27 mouse cellular contexts compared by ENCODE assay signal in the genomic region with DNA sequence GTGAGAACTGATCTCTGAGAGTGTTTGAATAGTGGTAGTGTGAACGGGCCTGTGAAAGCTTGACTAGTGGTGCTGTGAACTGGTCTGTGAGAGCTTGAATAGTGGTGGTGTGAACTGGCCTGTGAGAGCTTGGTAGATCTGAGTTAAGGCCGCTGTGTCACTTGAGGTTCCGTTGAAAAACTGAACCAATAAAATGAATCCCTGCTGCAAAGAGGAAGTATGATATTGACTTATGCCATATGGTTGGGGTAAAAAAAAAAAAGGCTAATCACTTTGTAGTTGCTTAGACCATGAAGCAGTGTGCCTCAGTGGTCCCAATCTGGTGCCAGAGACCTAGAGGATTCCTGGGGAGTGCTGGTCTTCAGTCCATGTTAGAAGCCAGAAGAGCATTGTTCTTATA. TPM values are rescaled to one million over a fixed set of nuclear protein-coding genes. Genes with fewer than 3 reads are reported as not detected.
DNase-seq lines count a peak whose midpoint lies in the region; ATAC-seq and TF ChIP-seq lines count a peak whose summit lies in the region.
"Had no signal": no experiment of that assay in that cellular context is flagged by ENCODE, and none has a peak within 500 bp of the region (broad histone marks: within the 10 kb centered on the region; RNA-seq: fewer than 3 reads in every experiment).

No protein-coding gene starts in this region.

- peak; percentile 27; the same call in 1 of the 2 replicates for ATAC-seq in megakaryocyte progenitor cell, adult 5-6 weeks (replicated peaks; ENCODE audit: poor library complexity)
- ATAC-seq in heart, embryonic 11.5 days (replicated peaks; ENCODE audit: insufficient number of reproducible peaks, low FRiP score, low TSS enrichment) = no peak
- no peak for ATAC-seq in megakaryocyte, adult 5-6 weeks (ENCODE audit: poor library complexity, severe bottlenecking)
- ATAC-seq: activated CD4-positive, CD25-positive, alpha-beta regulatory T cell, adult 4 months; CD4-positive, CD25-positive, alpha-beta regulatory T cell, adult 4 months; Patski had no signal

- TF ChIP-seq EP300 in MEL (IDR thresholded peaks at IDR 0.05; ENCODE audit: low read depth in 1 of 2, low read length in 2 of 2) = peak in 1 of 2 experiments; percentile 31; a peak in 1 of 4 replicates

- peaks cover 0 to 2% of the 10 kb centered on the region in 2 experiments; a peak in 1 of 4 replicates for H3K27me3 ChIP-seq in MEL (ENCODE audit: control insufficient read depth in 1 of 2, insufficient read depth in 2 of 2, low read length in 2 of 2)
- H3K27me3 ChIP-seq in heart, embryonic 11.5 days (ENCODE audit: control insufficient read depth, insufficient read depth, low read length) = peaks cover 14% of the 10 kb centered on the region
- H3K27me3 ChIP-seq: Patski had no signal

- TF ChIP-seq RAD21 in MEL (IDR thresholded peaks at IDR 0.05; ENCODE audit: low read depth, low read length) = no peak

- H3K36me3 ChIP-seq in MEL (ENCODE audit: control insufficient read depth in 1 of 2, insufficient read depth in 2 of 2, low read length in 2 of 2) = no peaks in the 10 kb centered on the region
- no peaks in the 10 kb centered on the region for H3K36me3 ChIP-seq in heart, embryonic 11.5 days (ENCODE audit: control insufficient read depth, insufficient read depth, low read length)
- H3K36me3 ChIP-seq: G1E had no signal

- no peaks in the 10 kb centered on the region for H3K79me2 ChIP-seq in MEL (ENCODE audit: control insufficient read depth, insufficient read depth, low read length, poor library complexity)

- H3K27ac ChIP-seq in MEL (ENCODE audit: control insufficient read depth, low read depth, low read length) = no peak overlapping the region
- H3K27ac ChIP-seq in heart, embryonic 11.5 days (ENCODE audit: low read depth, low read length) = no peak overlapping the region

- no peaks in the 10 kb centered on the region for H3K9me3 ChIP-seq in MEL (replicated peaks; ENCODE audit: insufficient read depth, low read length)
- no peaks in the 10 kb centered on the region for H3K9me3 ChIP-seq in heart, embryonic 11.5 days (replicated peaks; ENCODE audit: control insufficient read depth, low read length)

- TF ChIP-seq POLR2A in MEL (IDR thresholded peaks at IDR 0.05; ENCODE audit: control insufficient read depth in 1 of 2, insufficient read depth in 1 of 2, low read depth in 1 of 2, low read length in 2 of 2, poor library complexity in 1 of 2) = no peak

- H3K4me1 ChIP-seq in MEL (ENCODE audit: control insufficient read depth in 1 of 2, insufficient read depth in 2 of 2, low read length in 2 of 2) = peaks cover 0 to under 1% of the 10 kb centered on the region in 2 experiments; a peak in 1 of 4 replicates
- H3K4me1 ChIP-seq in heart, embryonic 11.5 days (ENCODE audit: control insufficient read depth, insufficient read depth, low read length) = 0 out of 2 replicates have a peak, but pooled peaks cover 2% of the 10 kb centered on the region

- H3K4me2 ChIP-seq in heart, embryonic 11.5 days = no peak overlapping the region

- no peak overlapping the region for H3K4me3 ChIP-seq in MEL (ENCODE audit: control insufficient read depth in 1 of 2, insufficient read depth in 1 of 2, low read depth in 2 of 2, low read length in 2 of 2)
- no peak overlapping the region for H3K4me3 ChIP-seq in heart, embryonic 11.5 days (ENCODE audit: low read depth, low read length)

- 82% methylated on average over 3 of the region's 3 CpGs for WGBS in heart, embryonic 11.5 days (ENCODE audit: insufficient replicate concordance)

- peak; percentile 41 for DNase-seq in 416B (ENCODE audit: low read depth)
- peak; percentile 57 for DNase-seq in MEL (ENCODE audit: low read depth, low spot score)
- peak; percentile 36 for DNase-seq in MEL-GATA-1-ER (ENCODE audit: extremely low read depth, low read depth)
- DNase-seq in cerebellum, adult 11-12 months = no peak
- DNase-seq in spleen, postnatal 36 days (ENCODE audit: low spot score in 2 of 2) = no peak
- DNase-seq: adrenal gland, adult 2 months; adrenal gland, adult 8-10 months; adrenal gland, postnatal 10 days; adrenal gland, postnatal 14 days; adrenal gland, postnatal 25 days; adrenal gland, postnatal 36 days; B cell, adult 2 months; cerebellum, adult 11 months; cerebellum, adult 18-20 months; cerebellum, adult 2 months; cerebellum, adult 8-10 months; cerebellum, adult 9-10 months had no signal

- TF ChIP-seq CTCF in MEL (IDR thresholded peaks at IDR 0.05 in 2 of 3, conservative IDR thresholded peaks at IDR 0.05 in 1 of 3; ENCODE audit: control insufficient read depth in 1 of 3, insufficient read depth in 1 of 3, low read depth in 2 of 3, low read length in 3 of 3, poor library complexity in 1 of 3, severe bottlenecking in 1 of 3) = no peak

- no peak overlapping the region for H3K9ac ChIP-seq in MEL (ENCODE audit: control insufficient read depth, low read depth, low read length, poor library complexity, severe bottlenecking)
- H3K9ac ChIP-seq in heart, embryonic 11.5 days (ENCODE audit: low read depth, low read length) = no peak overlapping the region

TF ChIP-seq in MEL, 35 proteins besides CTCF, POLR2A, EP300 and RAD21:
- TF ChIP-seq TAL1 (IDR thresholded peaks at IDR 0.05; ENCODE audit: low read length) = no peak
- peak; percentile 88 for TF ChIP-seq ZNF384 (IDR thresholded peaks at IDR 0.05; ENCODE audit: low read depth, low read length)
- TF ChIP-seq UBTF (IDR thresholded peaks at IDR 0.05; ENCODE audit: borderline replicate concordance, insufficient read depth, low read depth, low read length) = no peak
- 0 out of 2 replicates have a peak, but pooled peaks have one; percentile 17 for TF ChIP-seq MYC (IDR thresholded peaks at IDR 0.05; ENCODE audit: low read depth, low read length)

RNA-seq across cellular contexts. Expression of a gene that starts 2.0 kb away (rescaled TPM):
- total RNA-seq in MEL (2012; rRNA removed) = not detected in 2 replicates
- polyA plus RNA-seq in MEL (2012; ENCODE audit: insufficient read depth in 1 of 2, insufficient read length in 2 of 2, low read depth in 1 of 2, low replicate concordance in 2 of 2, missing spikeins in 1 of 2) = not detected
- 0.07 TPM in 1 of 2 replicates, not detected in the other for total RNA-seq in megakaryocyte progenitor cell, adult 5-6 weeks (2015)
- total RNA-seq in megakaryocyte progenitor cell, adult 5-6 weeks (2017) = not detected in 2 replicates
- polyA plus RNA-seq in heart, embryonic 11.5 days (2014; fragmentation: Nextera tagmentation; extraction: Ambion mirVana) = 0.75 and 0.96 TPM in 2 replicates
- total RNA-seq in megakaryocyte, adult 5-6 weeks (2015) = not detected in 2 replicates
- total RNA-seq in megakaryocyte, adult 5-6 weeks (2017) = not detected in 2 replicates
- total RNA-seq: CH12.LX, ES-E14 had no signal
- polyA plus RNA-seq: G1E had no signal

RNA-seq across cellular contexts. Expression of a gene that starts 30.0 kb away (rescaled TPM):
- total RNA-seq in MEL (2012; rRNA removed) = not detected in 2 replicates
- polyA plus RNA-seq in MEL (2012; ENCODE audit: insufficient read depth in 1 of 2, insufficient read length in 2 of 2, low read depth in 1 of 2, low replicate concordance in 2 of 2, missing spikeins in 1 of 2) = not detected
- total RNA-seq in megakaryocyte progenitor cell, adult 5-6 weeks (2015) = not detected in 2 replicates
- total RNA-seq in megakaryocyte progenitor cell, adult 5-6 weeks (2017) = not detected in 2 replicates
- 0.52 and 0.57 TPM in 2 replicates for polyA plus RNA-seq in heart, embryonic 11.5 days (2014; fragmentation: Nextera tagmentation; extraction: Ambion mirVana)
- total RNA-seq in megakaryocyte, adult 5-6 weeks (2015) = not detected in 2 replicates
- total RNA-seq in megakaryocyte, adult 5-6 weeks (2017) = not detected in 2 replicates
- total RNA-seq: adrenal gland, adult 18-20 months; adrenal gland, adult 8-10 months; adrenal gland, postnatal 14 days; adrenal gland, postnatal 25 days; adrenal gland, postnatal 36 days; CH12.LX had no signal
- polyA plus RNA-seq: activated CD4-positive, CD25-positive, alpha-beta regulatory T cell, adult 4 months; adrenal gland, adult 2 months; CD4-positive, CD25-positive, alpha-beta regulatory T cell, adult 4 months; G1E had no signal

Comparison
In these comparisons a context has a peak if more than half of its experiments do, and no peak if none do; other contexts are left out.
1. DNase-seq: peak in 416B (single experiment), MEL (single experiment) and MEL-GATA-1-ER (single experiment); none in cerebellum, adult 11-12 months (single experiment) and spleen, postnatal 36 days (0 of 2).